Mouse (Mus musculus) kidney, adult 2 months (tissue): ENCODE measurements at regions not wholly inside any gene's neighbourhood (a gene's known extent, or its start where the extent isn't known, plus 50 kb on each side); places are given as distances from the start of the nearest gene placed in this dataset.

Experiments used
- CTCF ChIP-seq: fragments of 200-500 bp; conservative IDR thresholded peaks from 2 replicates; pipeline ENCODE4 v1.5.1; 2011; ENCODE audit warnings: low read depth, mild to moderate bottlenecking, control low read depth, low read length, moderate library complexity, mixed read lengths; ENCODE audit not compliant: insufficient read depth, insufficient read length
- POLR2A ChIP-seq: fragments of 200-500 bp; IDR thresholded peaks from one replicate; pipeline ENCODE4 v1.6.1; 2011; ENCODE audit warnings: low read depth, low read length, control low read depth

GRCm38 (mm10) chr13:44282731-44283571 is 446.3 kb upstream of the Jarid2 start:
- TF ChIP-seq CTCF (no peak), POLR2A (no peak)
